Mouse (Mus musculus) yolk sac, embryonic 10.5 days (tissue): Measurements from ENCODE around the gene Palld.

Experiments
- DNase-seq: peaks from one replicate; pipeline ENCODE4 v3.0.0-alpha.2; 2017; ENCODE audit warnings: low spot score

Palld gene

DNA sequence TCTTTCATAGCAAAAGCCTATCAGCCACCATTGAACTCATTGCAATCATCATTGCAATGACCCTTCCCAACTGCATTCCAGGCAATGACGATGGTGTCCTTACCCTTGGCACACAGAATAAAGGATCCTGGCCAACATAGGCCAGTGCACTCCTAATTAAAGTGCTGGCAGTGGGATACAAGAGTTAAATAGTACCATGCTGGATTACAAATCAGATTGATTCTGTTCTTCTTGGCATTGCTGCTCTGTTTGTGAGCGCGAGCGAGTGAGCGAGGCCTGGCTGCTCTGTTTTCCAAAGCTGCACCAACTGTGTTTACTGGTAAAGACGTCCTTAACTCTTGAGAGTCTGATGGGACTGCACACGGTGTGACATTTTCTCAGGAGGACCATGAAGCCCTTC lies 37.1 kb downstream of the Palld start:
- no peak for DNase-seq

DNA sequence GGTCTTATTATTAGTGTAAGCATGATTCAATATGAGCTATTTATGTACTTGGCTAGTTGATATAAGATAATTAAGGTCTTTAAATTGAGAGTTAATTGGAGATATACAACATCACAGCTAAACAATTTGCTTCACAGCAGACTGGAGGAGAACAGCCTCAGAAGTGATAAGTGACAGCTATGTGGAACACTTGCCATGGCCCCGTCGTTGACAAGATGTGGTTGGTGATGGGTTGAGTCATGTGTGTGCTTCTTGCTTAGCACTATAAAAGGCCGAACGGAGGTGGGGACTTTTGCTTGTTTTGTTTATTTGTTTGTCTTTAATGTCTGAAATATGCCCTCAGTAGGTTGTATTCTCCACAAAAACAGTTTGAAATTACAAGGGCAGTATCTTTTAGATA lies 51.2 kb downstream of the Palld start:
- no peak for DNase-seq

DNA sequence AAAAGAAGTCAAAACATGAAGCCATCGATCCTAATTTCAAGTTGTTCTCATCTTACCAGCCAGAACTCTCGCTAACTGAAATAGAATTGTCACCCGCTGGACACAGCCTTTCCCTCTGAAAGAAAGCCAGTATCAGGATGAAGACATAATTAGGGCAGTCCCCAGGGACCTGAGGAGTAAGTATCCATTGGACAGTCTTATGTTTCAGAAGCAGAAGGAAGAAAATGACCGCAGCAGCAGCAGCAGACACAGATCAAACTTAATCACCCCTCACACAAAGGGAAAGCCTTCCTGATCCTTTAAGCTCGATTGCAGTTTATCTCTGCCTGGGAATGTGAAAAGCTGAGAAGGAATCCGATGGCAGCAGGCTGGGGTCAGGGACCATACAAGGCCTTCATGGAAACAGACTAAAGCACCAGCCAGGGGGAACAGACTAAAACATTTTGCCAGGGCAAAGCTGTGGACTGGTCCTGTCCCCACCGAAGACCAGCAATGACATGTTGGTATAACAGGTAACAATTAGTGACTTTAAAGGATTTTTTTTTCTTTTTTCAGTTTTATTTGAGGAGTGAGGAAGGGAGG lies 53.8 kb downstream of the Palld start:
- peak; percentile 21 for DNase-seq

DNA sequence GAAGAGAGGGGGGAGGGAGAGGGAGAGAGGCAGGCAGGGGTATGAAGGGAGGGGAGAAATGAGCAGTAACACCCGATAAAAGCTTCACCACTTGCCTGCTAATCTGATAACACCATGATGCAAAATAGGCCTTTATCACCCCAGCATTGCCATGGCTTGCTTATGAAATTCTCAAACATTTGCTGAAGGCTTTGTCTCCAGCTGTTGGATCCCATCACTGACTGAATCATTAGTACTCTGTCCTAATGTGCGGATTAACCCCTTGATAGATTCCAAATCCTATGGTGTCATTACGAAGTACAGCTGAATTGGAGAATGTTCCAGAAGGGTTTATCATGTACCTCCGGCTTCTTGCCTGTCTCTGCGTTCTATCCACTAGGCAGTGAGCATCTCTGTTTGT lies 55.0 kb downstream of the Palld start:
- DNase-seq, result no peak

DNA sequence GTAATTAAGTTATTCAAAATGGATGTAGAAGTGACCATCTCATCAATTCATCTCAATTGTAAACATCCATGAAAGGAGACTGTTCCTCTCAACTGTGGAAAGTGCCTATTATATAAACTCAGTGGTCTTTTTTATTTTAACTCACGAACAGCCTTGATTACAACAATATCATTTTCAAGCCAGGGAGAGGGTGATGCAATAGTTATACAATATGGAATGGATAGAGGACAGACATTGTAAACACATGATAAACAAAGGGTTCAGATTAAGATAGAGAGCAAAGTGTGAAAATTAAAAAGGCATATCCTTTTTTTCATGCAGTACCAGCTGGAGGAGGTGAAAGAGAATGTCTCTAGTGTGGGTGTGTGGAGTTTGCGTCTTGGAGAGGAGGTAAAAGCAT lies 57.5 kb downstream of the Palld start:
- no peak for DNase-seq

DNA sequence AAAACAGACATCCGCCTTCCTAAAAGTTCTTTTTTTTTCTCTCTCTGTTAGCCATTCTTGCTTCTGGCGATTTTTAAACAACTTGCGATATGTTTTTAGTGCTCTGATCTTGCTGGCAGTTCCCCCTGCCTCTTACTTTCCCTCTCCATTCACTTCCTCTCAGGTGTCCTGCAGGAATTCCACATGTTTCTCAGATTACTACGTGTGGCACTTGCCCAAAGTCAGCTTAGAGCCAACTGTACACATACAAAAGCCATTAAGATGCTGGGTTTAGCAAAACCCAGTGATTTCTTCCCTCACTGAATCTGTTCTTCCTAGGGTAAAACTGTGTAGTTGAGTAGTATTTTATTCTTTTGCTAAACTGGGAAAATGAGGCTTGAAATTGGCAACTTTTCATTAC lies 57.9 kb downstream of the Palld start:
- no peak for DNase-seq

DNA sequence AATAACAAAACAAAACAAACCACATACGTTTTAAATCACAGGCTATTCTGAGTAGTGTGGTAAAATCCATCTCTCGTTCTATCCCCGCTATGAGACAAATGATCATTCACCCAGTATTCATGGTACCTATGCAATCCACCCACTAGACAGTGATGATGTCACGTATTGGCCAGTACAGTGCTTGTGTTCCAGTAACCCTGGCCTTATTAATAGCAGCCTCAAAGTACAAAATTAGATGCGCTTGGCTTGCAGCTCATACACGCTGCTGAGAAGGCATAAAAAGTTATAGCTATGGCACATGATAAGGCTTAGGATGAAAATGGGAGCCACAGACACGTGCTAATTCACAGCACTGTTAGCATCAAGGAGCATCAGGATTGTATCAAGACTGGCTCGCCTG lies 58.7 kb downstream of the Palld start:
- DNase-seq, result no peak

DNA sequence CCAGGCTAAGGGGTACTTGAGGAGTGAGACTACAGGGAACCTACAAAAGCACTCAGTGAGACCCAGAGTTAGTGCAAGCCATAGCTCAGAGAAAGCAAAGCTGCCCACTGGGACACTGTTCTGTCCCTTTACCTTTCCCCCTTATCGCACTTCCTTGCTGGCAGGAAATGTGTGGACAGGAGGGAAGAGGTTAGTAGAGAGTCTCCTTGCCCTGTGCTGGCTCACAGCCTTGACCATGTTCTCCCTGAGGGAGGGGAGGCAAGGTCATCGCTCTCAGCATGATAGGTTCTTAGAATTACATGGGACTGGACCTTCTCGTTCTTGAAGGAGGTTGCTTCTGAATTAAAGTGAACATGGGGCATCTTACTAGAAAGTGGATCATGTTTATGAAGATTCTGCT lies 69.3 kb downstream of the Palld start:
- DNase-seq, result no peak

DNA sequence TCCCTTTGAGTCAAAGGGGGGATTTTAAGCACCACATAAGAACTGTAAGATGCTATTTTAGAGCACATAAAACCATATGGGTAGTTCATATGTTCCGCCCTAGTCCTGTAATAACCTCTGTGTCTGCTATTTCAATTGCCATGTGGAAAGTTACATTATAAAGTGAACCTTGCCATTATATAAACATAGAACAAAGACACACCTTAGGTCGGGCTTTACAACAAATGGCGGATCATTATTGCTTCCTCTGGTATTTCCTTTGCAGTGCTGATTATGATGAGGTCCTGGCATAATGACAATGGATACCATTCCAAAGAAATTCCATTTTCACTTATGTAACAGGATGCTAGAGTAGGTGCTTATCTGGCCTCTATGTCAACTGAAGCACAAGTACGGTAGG lies 70.5 kb downstream of the Palld start:
- no peak for DNase-seq

DNA sequence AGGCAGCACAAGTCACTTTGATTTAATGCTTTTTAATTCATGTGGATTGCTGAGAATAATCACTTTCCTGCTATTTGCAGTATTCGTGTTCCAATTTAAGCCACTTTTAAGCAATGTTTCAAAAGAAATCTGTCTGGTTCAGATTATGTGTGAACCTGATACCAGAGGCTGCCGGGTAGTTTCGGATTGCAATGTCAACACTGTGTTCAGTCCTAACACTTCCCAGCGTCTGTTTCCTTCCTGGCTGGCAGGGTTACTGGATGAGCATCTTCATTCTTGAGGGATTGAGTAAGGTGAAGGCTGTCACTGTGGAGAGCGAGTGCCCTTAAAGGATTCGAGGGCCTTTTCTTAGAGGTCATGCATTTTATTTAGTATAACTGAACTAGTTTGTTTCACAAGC lies 71.7 kb downstream of the Palld start:
- peak; percentile 13 for DNase-seq

DNA sequence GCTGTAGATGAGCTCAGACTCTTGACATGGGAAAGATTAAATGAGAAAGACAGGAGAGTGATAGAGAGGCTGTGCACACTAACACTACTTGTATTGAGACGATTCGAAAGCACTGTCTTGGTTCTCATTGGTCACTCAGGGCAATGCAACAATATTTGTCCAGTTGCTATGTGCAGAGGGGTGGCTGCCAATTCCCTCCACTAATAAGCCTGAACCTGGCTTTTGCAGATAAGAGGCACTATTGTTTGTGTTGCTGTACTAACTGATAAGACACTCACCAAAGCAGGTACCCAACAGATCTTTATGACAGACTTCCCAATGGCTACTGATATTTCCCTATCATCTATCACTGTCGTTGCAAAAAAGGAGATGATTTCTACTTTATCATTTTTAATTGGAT lies 77.9 kb downstream of the Palld start:
- DNase-seq, result no peak

DNA sequence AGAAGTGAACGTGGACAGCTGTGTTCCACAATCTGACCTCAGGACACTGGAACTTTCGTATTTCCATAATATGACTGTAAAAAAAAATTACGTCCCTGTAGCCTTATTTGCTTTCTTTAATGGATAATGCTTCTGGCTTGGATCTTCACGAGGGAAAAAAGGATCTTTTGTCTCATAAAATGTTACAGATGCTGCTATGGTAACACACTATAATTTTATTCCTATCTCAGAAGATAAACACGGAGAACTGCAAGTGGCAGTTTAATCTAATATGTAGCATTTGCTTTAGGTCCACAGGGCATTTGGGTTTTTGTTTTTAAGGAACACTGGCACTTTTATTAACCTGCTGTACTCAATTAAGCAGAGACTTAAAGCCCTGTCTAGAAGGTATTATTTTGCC lies 79.3 kb downstream of the Palld start:
- DNase-seq, result no peak

DNA sequence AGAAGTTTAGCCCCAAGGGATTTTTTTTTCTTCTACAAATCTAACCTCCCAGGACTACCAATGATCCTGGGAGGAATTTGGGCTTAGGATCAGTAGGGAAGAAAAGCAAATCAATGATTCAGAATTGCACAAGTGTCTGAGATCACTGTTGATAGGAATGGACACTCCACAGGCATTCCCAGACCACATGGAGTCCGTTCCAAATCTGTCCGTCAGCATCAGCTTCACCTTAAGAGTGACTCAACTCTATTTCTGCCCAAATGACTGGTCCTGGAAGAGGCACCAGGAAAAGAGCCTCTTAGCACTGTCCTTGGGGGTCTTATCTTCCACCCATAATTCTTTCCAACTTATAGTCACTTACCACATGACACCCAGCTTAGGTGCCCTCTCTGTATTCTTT lies 98.7 kb downstream of the Palld start:
- no peak for DNase-seq

DNA sequence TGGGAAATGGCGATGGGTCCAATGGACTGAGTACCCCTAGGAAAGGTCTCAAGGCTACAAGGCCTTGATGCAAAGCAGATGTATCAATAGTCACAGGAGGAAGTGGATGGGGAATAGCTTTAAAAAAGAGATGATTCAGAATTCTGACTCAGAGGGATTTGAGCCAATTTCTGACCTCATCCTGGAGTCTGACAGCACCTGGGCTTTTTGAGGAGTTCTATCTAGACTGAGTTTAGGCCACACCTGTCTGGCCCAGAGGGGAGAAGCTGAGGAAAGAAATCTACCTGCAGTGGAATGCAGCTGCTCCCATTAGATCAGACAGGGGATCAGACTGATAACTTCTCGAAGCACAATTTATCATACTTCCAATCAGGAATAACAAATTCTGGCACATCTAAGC lies 99.7 kb downstream of the Palld start:
- no peak for DNase-seq

DNA sequence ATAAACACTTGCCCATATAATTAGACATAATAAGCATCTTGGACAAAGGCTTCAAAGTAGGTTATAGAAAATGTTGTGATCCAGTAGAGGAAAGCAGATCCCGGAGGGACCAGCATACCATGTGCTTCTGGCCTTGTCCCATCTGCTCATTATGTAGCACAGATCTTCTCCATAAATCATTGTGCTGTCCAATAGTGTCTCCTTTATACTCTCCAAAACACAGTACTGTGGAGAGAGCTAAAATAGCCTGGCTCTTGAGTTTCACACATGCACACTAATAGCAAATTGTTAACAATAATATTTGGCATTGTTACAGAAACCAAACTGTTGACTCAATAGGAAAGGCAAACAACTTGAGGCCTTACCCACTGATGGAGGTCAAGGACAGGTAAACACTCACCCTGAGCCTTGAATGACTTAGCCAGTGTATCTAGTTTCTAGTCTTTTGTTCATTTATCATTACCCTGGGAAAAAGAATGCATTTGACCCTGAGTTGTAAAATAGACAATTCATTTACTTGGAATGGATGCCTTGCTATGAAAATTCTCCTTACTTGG lies 105.0 kb downstream of the Palld start:
- no peak for DNase-seq

DNA sequence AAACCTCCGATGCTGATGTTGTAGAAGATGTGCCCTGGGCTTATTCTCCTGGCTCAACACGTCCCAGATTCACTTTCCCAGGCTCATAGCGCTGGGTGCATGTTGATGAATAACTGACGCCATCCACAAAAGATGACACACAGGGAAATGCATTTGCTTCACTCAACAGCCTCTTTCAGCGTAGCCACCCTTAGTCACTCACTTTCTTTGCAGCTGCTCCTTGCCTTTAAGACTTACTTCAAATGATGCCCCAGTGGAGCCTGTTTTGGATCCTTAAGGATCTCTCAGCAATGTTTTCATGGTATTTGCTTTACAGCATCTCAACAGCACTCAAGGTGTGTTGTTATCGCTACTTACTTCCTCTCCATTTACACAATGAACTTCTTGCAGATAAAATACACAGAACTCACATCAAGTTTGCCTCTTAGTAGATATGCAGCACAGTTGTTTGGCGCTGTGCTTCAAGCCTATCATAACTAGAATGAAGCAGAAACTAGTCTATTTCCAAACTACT lies 105.9 kb downstream of the Palld start:
- no peak for DNase-seq

DNA sequence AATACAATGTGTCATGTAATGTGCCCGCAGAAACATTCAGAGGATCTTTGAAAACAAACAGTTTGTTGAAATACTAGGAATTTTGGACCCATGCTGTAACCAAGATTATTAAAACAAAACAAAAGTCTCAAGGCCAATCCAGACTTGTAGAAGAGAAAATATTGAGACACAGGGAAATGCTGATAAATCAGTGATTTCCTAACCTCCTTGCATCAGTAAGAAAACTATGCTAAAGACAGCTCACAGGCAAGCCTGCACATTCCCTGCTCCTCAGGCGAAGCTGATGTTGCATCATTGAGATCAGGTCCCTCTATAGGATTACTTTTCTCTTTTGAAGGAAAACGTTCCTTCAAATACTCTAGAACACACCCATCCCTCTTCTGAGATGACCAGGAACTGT lies 112.5 kb downstream of the Palld start:
- no peak for DNase-seq

DNA sequence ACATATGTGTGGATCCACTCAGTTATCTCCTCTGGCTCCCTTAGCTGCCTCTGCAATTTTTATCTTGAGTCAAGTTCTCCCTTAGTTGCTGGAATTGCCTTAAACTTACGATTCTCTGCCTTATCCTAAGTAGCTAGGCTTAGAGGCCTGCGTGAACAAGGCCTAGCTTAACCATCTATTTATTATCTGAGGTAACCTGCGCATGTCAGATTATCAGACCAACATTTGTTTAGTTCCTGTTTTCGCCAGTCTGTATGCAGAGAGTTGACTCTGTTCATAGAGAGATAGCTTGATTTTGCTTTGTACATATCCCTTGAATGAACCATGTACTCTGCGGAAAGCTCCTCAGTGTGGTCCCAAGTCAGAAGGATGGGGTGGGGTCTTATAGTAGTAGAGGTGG lies 113.2 kb downstream of the Palld start:
- DNase-seq, result no peak

DNA sequence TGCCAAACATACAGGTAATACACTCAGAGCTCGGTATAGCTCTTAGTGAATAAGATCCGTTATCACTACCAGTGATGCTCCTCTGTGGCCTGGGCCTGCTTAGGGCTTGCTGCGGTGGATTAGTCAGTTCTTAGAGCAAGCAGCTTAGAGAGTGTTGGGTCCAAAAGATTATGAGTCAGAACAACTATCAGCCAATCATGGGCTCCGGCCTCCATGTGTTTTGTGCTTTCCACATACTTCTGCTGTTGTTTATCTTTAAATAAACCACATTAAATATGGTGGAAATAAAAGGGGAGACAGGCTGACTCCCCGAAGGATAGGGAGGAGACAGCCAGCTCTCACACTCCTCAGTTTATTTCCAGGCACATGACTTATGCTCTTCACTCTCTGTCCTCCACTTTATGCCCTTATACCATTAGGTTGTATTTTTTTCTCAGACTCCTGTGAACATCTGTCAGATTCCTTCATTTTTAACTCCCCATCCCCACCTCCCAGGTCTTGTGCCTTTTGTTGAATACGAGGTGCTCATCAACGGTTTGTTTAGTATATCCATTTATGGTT lies 119.5 kb downstream of the Palld start:
- no peak for DNase-seq

DNA sequence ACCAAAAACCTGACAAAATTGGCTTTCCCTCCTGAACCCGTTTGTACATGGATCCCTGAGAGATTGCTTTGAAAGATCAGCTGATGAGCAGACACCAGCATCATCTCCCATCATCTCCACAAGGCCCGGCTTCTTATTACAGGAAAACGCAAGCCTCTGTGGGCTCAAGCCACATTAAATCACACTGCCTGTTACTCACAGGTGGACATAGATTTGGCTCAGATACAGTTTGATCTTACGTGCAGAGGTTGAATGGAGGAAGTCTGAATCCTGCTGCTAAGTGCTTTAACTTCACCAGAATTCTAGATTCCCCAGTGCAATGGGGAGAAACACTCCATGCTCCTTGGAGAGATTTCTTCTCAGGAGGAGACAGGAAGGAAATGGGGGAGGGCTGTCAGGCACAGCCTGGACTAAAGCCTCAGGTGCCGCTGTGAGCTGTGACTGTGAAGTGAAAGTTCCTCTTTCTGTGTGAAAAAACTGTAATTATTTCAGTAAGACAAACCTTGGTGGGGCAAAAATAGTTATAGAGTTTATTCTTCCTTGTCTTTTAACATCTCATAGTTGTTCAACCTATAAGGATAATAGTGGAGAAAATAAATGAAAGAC lies 121.7 kb downstream of the Palld start:
- no peak for DNase-seq

DNA sequence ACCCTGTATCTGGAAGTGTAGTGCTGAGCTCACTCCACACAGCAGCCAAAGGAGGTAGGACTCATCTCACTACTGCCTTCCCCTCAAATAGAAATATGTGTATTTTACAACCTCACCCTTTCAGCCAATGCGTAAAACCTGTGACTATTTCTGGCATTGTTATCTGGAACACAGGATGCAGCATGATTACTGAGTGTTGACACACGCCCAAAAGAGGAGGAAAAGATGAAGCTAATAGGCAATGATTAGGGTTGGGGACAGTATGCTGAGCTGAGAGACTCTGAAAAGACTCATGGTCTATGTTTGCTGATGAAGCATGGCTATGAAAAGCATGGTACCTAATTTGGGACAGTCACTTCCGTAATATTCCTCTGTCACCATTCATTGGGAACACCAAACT lies 124.3 kb downstream of the Palld start:
- no peak for DNase-seq

DNA sequence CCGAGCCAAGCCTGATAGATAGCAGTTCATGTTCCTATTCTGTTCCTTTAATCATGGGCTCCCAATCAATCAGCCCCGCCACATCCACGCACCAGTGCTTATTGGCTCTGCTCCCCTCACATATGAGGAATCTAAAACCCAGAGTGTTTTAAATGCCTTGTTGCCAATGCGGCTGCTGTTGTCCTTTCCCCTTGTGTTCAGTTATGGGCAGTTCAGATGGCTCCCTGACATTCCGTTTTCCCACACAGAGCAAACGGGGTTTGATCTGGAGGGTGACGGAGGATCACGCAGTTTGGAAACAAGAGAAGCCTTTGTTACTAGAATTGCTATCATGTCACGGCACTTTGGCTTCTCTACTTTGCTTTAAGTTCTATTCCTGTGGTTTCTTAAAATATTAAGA lies 125.9 kb downstream of the Palld start:
- DNase-seq, result no peak

DNA sequence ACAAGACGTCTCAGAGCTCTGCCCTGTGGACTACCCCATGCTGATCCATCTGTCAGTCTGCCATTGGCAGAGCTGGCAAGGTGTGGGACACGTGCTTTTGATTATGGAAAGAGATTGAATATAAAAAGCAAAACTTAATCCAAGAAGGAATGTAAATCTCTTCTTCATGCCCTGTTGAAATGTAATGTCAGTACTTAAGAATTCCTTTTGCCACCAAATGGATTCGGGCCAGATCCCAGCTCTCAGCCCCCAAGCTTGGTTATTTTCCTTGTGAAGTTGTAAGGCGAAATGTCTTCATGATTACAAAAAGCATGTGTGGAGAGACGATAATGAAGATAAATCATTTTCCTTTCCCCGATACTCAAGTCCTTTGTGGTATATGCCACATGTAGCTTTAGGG lies 126.6 kb downstream of the Palld start:
- no peak for DNase-seq

DNA sequence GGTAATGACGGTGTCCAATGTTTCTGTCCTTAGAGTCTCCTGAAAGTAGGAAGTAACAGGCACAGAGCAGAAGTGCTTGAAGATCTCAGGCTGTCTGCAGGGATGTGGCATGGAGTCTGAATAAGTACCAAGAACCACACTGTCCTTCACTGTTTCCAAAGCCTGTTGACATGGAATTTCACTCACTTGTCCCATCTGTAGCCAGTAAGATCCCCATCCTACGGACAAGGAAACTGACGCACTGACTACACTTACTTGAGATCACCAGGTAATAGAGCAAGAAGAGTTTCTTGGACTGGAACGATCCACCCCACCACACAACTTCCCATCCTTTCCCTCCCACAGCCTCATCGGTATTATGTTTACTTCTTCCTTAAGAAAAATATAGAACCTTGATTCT lies 128.3 kb downstream of the Palld start:
- DNase-seq, result no peak
